Mouse (Mus musculus): ENCODE measurements around the gene H2-M10.2. TPM values are rescaled to one million over a fixed set of nuclear protein-coding genes. Genes with fewer than 3 reads are reported as not detected.

Gene H2-M10.2
- polyA plus RNA-seq, 1 experiment from 2014 or later, result not detected

DNA sequence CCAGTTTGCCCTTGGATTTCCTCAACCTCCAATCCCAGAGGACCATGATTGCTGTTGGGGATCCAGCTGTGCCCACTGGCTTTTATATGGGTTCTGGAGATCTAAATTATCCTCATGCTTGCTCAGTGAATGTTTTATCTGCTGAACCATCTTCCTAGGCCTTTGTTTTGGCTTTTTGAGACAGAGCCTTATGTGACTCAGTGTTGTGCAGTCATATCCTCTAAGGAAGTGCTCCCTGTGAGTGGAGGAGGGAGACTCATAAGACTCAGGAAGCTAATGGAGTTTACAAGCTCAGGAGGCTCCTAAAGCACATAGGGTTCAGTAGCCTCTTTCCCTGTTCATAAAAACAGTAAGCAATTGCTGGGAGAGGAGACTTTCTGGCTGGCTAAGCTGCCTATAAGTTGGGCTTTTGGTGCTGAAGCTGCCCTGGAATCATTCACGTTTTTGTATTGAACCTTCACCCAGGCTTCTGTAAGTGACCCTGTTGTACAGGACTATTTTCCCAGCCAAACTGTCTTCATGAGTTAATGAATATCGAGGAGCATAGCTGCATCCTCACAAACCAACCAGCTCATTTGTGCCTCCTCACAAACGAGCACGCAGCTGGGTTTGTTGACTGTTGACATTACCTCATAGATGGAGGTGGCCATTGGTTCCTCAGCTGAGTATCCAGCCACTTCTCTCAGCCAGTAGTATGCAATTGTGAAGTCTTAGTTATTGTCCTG, 4.6 kb downstream of the H2-M10.2 start:
- TF ChIP-seq CTCF (IDR thresholded peaks at IDR 0.05; ENCODE audit: low read depth), result no peak
- 92% methylated on average over 4 of the region's 4 CpGs for WGBS
- DNase-seq, result no peak
- Histone ChIP-seq H3K4me1 (ENCODE audit: insufficient read depth) (no peaks in the 10 kb centered on the region), H3K4me2 (no peak overlapping the region), H3K4me3 (ENCODE audit: low read depth, low read length) (no peak overlapping the region), H3K27me3 (ENCODE audit: insufficient read depth, low read length) (no peaks in the 10 kb centered on the region), H3K9me3 (ENCODE audit: low read depth, low read length) (0 out of 2 replicates have a peak, but pooled peaks cover 3% of the 10 kb centered on the region), H3K36me3 (ENCODE audit: insufficient read depth) (peaks cover 24% of the 10 kb centered on the region), H3K27ac (ENCODE audit: low read depth) (no peak overlapping the region), H3K9ac (no peak overlapping the region)
- ATAC-seq (ENCODE audit: insufficient read depth), result no peak

GRCm38 (mm10) chr17:36274776-36275175, 11.5 kb downstream of the H2-M10.2 start:
- Histone ChIP-seq H3K27me3 (ENCODE audit: insufficient read depth, low read length) (no peaks in the 10 kb centered on the region), H3K4me2 (no peak overlapping the region), H3K4me3 (ENCODE audit: low read depth, low read length) (no peak overlapping the region), H3K27ac (ENCODE audit: low read depth) (no peak overlapping the region), H3K9ac (no peak overlapping the region), H3K4me1 (ENCODE audit: insufficient read depth) (peaks cover 13% of the 10 kb centered on the region), H3K9me3 (ENCODE audit: low read depth, low read length) (no peaks in the 10 kb centered on the region), H3K36me3 (ENCODE audit: insufficient read depth) (peaks cover 31% of the 10 kb centered on the region)
- ATAC-seq (ENCODE audit: insufficient read depth) (no peak), DNase-seq (no peak)
- 80% methylated on average over 4 of the region's 4 CpGs for WGBS
- no peak for TF ChIP-seq CTCF (IDR thresholded peaks at IDR 0.05; ENCODE audit: low read depth)

- H3K27me3 ChIP-seq (ENCODE audit: insufficient read depth, low read length), result no peaks in the 10 kb centered on the region
- H3K4me3 ChIP-seq (ENCODE audit: low read depth, low read length), result no peak overlapping the region
- peaks cover 28% of the 10 kb centered on the region for H3K36me3 ChIP-seq (ENCODE audit: insufficient read depth)
- 87% methylated on average over 4 of the region's 4 CpGs for WGBS
- no peak for TF ChIP-seq CTCF (IDR thresholded peaks at IDR 0.05; ENCODE audit: low read depth)
- no peak overlapping the region for H3K27ac ChIP-seq (ENCODE audit: low read depth)
- peak overlapping the region; percentile 93; the same call in 1 of the 2 replicates for H3K4me2 ChIP-seq
- H3K9me3 ChIP-seq (ENCODE audit: low read depth, low read length), result no peaks in the 10 kb centered on the region
- DNase-seq (no peak), ATAC-seq (ENCODE audit: insufficient read depth) (no peak)
- peaks cover 13% of the 10 kb centered on the region for H3K4me1 ChIP-seq (ENCODE audit: insufficient read depth)
- no peak overlapping the region for H3K9ac ChIP-seq
Observed at GRCm38 (mm10) chr17:36273796-36274195, 12.5 kb downstream of the H2-M10.2 start.

GRCm38 (mm10) chr17:36272643-36273366, 13.5 kb downstream of the H2-M10.2 start:
- Histone ChIP-seq H3K4me3 (ENCODE audit: low read depth, low read length) (peak overlapping the region; percentile 90), H3K27me3 (ENCODE audit: insufficient read depth, low read length) (no peaks in the 10 kb centered on the region), H3K27ac (ENCODE audit: low read depth) (no peak overlapping the region), H3K36me3 (ENCODE audit: insufficient read depth) (peaks cover 31% of the 10 kb centered on the region), H3K9me3 (ENCODE audit: low read depth, low read length) (no peaks in the 10 kb centered on the region), H3K4me1 (ENCODE audit: insufficient read depth) (peaks cover 13% of the 10 kb centered on the region), H3K4me2 (peak overlapping the region; percentile 93), H3K9ac (peak overlapping the region; percentile 97)
- WGBS, result 78% methylated on average over 9 of the region's 9 CpGs
- ATAC-seq (ENCODE audit: insufficient read depth) (no peak), DNase-seq (no peak)
- no peak for TF ChIP-seq CTCF (IDR thresholded peaks at IDR 0.05; ENCODE audit: low read depth)

DNA sequence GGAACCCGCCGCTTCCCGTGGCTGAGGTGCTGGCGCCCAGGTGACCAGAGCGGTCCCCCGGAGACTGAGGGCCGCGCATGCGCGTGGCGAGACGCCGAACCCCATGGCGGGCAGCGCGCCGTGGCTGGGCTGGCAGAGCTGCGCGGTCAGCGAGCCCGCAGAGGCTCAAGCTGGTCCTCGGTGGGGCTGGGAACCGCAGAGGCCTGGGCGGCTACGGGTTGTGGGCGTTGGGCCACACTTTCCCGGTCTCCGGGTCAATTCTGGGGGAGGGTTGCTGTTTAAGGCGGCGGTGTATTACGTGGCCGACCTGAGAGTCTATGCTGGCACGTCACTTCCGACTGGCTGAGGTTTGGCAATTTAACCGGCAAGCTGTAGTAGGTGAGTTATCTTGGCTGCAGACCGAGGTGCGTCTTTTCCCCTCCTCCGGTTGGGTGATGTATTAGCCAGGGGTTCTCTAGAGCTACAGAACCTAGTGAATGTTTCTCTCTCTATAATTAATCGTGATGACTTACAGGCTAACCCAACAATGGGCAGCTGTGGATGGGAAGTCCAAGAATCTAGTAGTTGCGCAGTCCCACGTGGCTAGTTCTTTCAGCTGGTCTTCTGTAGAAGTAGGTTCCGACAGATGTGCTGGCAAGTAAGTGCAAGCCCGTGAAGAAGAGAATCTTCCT, 14.6 kb downstream of the H2-M10.2 start, which contains the start of gene Trim39:
Trim39 (minus strand) TSS at position 662 of the 671 bp plus-strand sequence.
- H3K4me1 ChIP-seq (ENCODE audit: insufficient read depth), result peaks cover 13% of the 10 kb centered on the region
- DNase-seq, result peak; percentile 83
- TF ChIP-seq CTCF (IDR thresholded peaks at IDR 0.05; ENCODE audit: low read depth), result no peak
- peak within 1 kb of the TSS; percentile 97 for H3K9ac ChIP-seq
- WGBS, result under 1% methylated on average over 43 of the region's 43 CpGs
- H3K4me3 ChIP-seq (ENCODE audit: low read depth, low read length), result peak within 1 kb of the TSS; percentile 90
- H3K27me3 ChIP-seq (ENCODE audit: insufficient read depth, low read length), result no peaks in the 10 kb centered on the region
- no peaks in the 10 kb centered on the region for H3K9me3 ChIP-seq (ENCODE audit: low read depth, low read length)
- H3K4me2 ChIP-seq, result peak within 1 kb of the TSS; percentile 93
- peak; percentile 82 for ATAC-seq (ENCODE audit: insufficient read depth)
- peak within 1 kb of the TSS; percentile 94 for H3K27ac ChIP-seq (ENCODE audit: low read depth)
- peaks cover 42% of the 10 kb centered on the region for H3K36me3 ChIP-seq (ENCODE audit: insufficient read depth)

DNA sequence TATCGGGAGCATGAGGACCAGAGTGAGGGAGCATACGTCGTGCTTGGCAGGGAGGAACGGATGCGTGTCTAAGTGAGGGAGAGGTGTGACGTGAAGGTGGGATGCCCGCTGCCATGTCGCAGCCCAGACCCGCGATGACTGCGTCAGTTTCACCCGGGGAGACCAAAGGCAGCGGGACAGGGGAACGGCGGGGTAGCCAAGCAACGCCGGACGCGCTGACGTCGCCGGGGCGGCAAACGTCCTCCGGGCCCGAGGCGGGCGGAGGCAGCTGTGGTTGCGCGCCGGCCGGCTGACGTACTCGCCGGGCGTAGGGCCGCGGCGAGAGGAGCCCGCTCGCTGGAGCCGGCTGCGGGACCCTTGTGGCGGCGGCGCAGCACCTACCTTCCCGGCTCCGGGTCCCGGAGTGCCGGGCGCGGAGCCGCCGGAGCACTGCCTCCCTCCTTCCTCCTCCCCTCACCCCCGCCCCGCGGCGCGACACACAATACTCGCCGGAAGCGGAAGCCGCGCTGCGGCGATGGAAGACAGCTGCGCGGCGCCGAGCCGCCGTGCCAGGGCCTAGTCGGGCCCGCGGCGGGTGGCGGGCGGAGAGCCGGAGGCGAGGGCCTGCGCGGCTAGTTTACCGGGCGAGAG, 15.2 kb downstream of the H2-M10.2 start:
- Histone ChIP-seq H3K36me3 (ENCODE audit: insufficient read depth) (peaks cover 44% of the 10 kb centered on the region), H3K4me1 (ENCODE audit: insufficient read depth) (peaks cover 13% of the 10 kb centered on the region), H3K27me3 (ENCODE audit: insufficient read depth, low read length) (no peaks in the 10 kb centered on the region), H3K4me3 (ENCODE audit: low read depth, low read length) (peak overlapping the region; percentile 90), H3K4me2 (peak overlapping the region; percentile 93), H3K9me3 (ENCODE audit: low read depth, low read length) (no peaks in the 10 kb centered on the region), H3K27ac (ENCODE audit: low read depth) (peak overlapping the region; percentile 94), H3K9ac (peak overlapping the region; percentile 97)
- ATAC-seq (ENCODE audit: insufficient read depth) (peak; percentile 94), DNase-seq (peak; percentile 92)
- no peak for TF ChIP-seq CTCF (IDR thresholded peaks at IDR 0.05; ENCODE audit: low read depth)
- under 1% methylated on average over 84 of the region's 84 CpGs for WGBS

All from lung, embryonic 14.5 days (tissue).